Mouse (Mus musculus) MEL (cell line): Measurements from ENCODE around the gene Iqch. TPM values are rescaled to one million over a fixed set of nuclear protein-coding genes. Genes with fewer than 3 reads are reported as not detected.

Experiments
- DNase-seq: peaks from one replicate; pipeline ENCODE4 v3.0.0; 2011; ENCODE audit warnings: low read depth, low spot score
- H3K27ac ChIP-seq: 2 replicates; pipeline ENCODE4 v1.5.1; 2012; ENCODE audit warnings: low read depth, mild to moderate bottlenecking, control low read depth, low read length, moderate library complexity; ENCODE audit not compliant: control insufficient read depth
- H3K27me3 ChIP-seq, 2 experiments: fragments of 150-350 bp in 1 of 2; sonication (generic) in 1 of 2; 2 replicates each; pipeline ENCODE4 v1.6.1; 2012; ENCODE audit warnings: low read length in 2 of 2, mild to moderate bottlenecking in 2 of 2, improper control_type of control experiment in 1 of 2, moderate library complexity in 1 of 2; ENCODE audit not compliant: insufficient read depth in 2 of 2, control insufficient read depth in 1 of 2
- H3K36me3 ChIP-seq, 2 experiments: 2 replicates each; pipeline ENCODE4 v1.6.1; 2012 to 2014; ENCODE audit warnings: low read length in 2 of 2, improper control_type of control experiment in 1 of 2, inconsistent platforms in 1 of 2, mild to moderate bottlenecking in 1 of 2; ENCODE audit not compliant: insufficient read depth in 2 of 2, control insufficient read depth in 1 of 2
- H3K4me1 ChIP-seq, 2 experiments: fragments of 150-350 bp in 1 of 2; sonication (generic) in 1 of 2; 2 replicates each; pipeline ENCODE4 v1.6.1; 2012; ENCODE audit warnings: low read length in 2 of 2, improper control_type of control experiment in 1 of 2, mild to moderate bottlenecking in 1 of 2; ENCODE audit not compliant: insufficient read depth in 2 of 2, control insufficient read depth in 1 of 2
- H3K4me3 ChIP-seq, 2 experiments: fragments of 150-350 bp in 1 of 2; sonication (generic) in 1 of 2; 2 replicates each; pipeline ENCODE4 v1.5.1; 2012; ENCODE audit warnings: low read depth in 2 of 2, low read length in 2 of 2, mild to moderate bottlenecking in 2 of 2, moderate library complexity in 2 of 2, control low read depth in 1 of 2, improper control_type of control experiment in 1 of 2; ENCODE audit not compliant: control insufficient read depth in 1 of 2, insufficient read depth in 1 of 2
- H3K79me2 ChIP-seq: 2 replicates; pipeline ENCODE4 v1.6.1; 2012; ENCODE audit warnings: mild to moderate bottlenecking, low read length, moderate library complexity; ENCODE audit not compliant: control insufficient read depth, poor library complexity, insufficient read depth
- H3K9ac ChIP-seq: 2 replicates; pipeline ENCODE4 v1.6.1; 2012; ENCODE audit warnings: low read depth, mild to moderate bottlenecking, control low read depth, low read length, moderate library complexity; ENCODE audit not compliant: control insufficient read depth, poor library complexity, severe bottlenecking
- H3K9me3 ChIP-seq: fragments of 150-350 bp; sonication (generic); replicated peaks from 2 replicates; pipeline ENCODE4 v1.6.1; 2012; ENCODE audit warnings: mild to moderate bottlenecking, low read length, improper control_type of control experiment, moderate library complexity; ENCODE audit not compliant: insufficient read depth
- CHD1 ChIP-seq: IDR thresholded peaks from 2 replicates; pipeline ENCODE4 v1.6.1; 2012; ENCODE audit warnings: low read depth, mild to moderate bottlenecking, inconsistent platforms, low read length, improper control_type of control experiment
- ELF1 ChIP-seq: IDR thresholded peaks from 2 replicates; pipeline ENCODE4 v1.6.1; 2014; ENCODE audit warnings: low read depth, mild to moderate bottlenecking, inconsistent platforms, low read length, improper control_type of control experiment, moderate library complexity
- EP300 ChIP-seq, 2 experiments: IDR thresholded peaks; 2 replicates each; pipeline ENCODE4 v1.6.1; 2011; ENCODE audit warnings: improper control_type of control experiment in 2 of 2, low read length in 2 of 2, low read depth in 1 of 2, mild to moderate bottlenecking in 1 of 2
- ETS1 ChIP-seq: IDR thresholded peaks from 2 replicates; pipeline ENCODE4 v1.6.1; 2012; ENCODE audit warnings: low read depth, mild to moderate bottlenecking, inconsistent platforms, low read length, improper control_type of control experiment, moderate library complexity
- GABPA ChIP-seq: IDR thresholded peaks from 2 replicates; pipeline ENCODE4 v1.6.1; 2012; ENCODE audit warnings: low read depth, mild to moderate bottlenecking, inconsistent platforms, low read length, improper control_type of control experiment, moderate library complexity
- GATA1 ChIP-seq: IDR thresholded peaks from 2 replicates; pipeline ENCODE4 v1.6.1; 2011; ENCODE audit warnings: low read depth, low read length, improper control_type of control experiment
- HCFC1 ChIP-seq: IDR thresholded peaks from 2 replicates; pipeline ENCODE4 v1.6.1; 2012; ENCODE audit warnings: low read depth, mild to moderate bottlenecking, inconsistent platforms, low read length, improper control_type of control experiment, moderate library complexity
- MEF2A ChIP-seq: IDR thresholded peaks from 2 replicates; pipeline ENCODE4 v1.6.1; 2014; ENCODE audit warnings: low read depth, mild to moderate bottlenecking, inconsistent platforms, low read length, improper control_type of control experiment; ENCODE audit not compliant: poor library complexity, insufficient replicate concordance, severe bottlenecking; ENCODE audit errors: extremely low read depth
- MXI1 ChIP-seq: IDR thresholded peaks from 2 replicates; pipeline ENCODE4 v1.6.1; 2011; ENCODE audit warnings: mild to moderate bottlenecking, low read depth, low read length, improper control_type of control experiment
- MYB ChIP-seq: IDR thresholded peaks from 2 replicates; pipeline ENCODE4 v1.6.1; 2011; ENCODE audit warnings: mild to moderate bottlenecking, low read depth, low read length, improper control_type of control experiment
- NRF1 ChIP-seq: IDR thresholded peaks from 2 replicates; pipeline ENCODE4 v1.6.1; 2014; ENCODE audit warnings: low read depth, mild to moderate bottlenecking, inconsistent platforms, low read length, improper control_type of control experiment, moderate library complexity; ENCODE audit not compliant: poor library complexity, insufficient read depth, severe bottlenecking
- POLR2AphosphoS5 ChIP-seq: IDR thresholded peaks from 2 replicates; pipeline ENCODE4 v1.6.1; 2012; ENCODE audit warnings: low read depth, borderline replicate concordance, mild to moderate bottlenecking, inconsistent platforms, low read length, moderate library complexity, mixed read lengths
- RAD21 ChIP-seq: IDR thresholded peaks from 2 replicates; pipeline ENCODE4 v1.6.1; 2011; ENCODE audit warnings: mild to moderate bottlenecking, low read depth, low read length, improper control_type of control experiment
- TAL1 ChIP-seq: IDR thresholded peaks from 2 replicates; pipeline ENCODE4 v1.6.1; 2012; ENCODE audit warnings: mild to moderate bottlenecking, inconsistent platforms, low read length, moderate library complexity, mixed read lengths
- UBTF ChIP-seq: IDR thresholded peaks from 2 replicates; pipeline ENCODE4 v1.6.1; 2012; ENCODE audit warnings: low read depth, mild to moderate bottlenecking, inconsistent platforms, low read length, improper control_type of control experiment, moderate library complexity, borderline replicate concordance; ENCODE audit not compliant: insufficient read depth
- polyA plus RNA-seq, 2 experiments: library from polyadenylated mRNA; stranded (reverse) in 1 of 2; unstranded in 1 of 2; fragments of >175 nt in 1 of 2; fragments of >200 nt in 1 of 2; gene quantifications; 2 replicates each; pipeline versions ENCODE4 v1.2.1 to v1.2.4; 2012; ENCODE audit warnings: low replicate concordance in 2 of 2, low read depth in 1 of 2; ENCODE audit not compliant: insufficient read length in 2 of 2, insufficient read depth in 1 of 2, missing spikeins in 1 of 2
- total RNA-seq: library from RNA; depleted of rRNA; stranded (reverse); fragments of 300-350 nt; gene quantifications from 2 replicates; pipeline ENCODE4 v1.2.3, GENCODE M21; 2012

Iqch gene
- total and polyA plus RNA-seq, 3 experiments, result not detected

GRCm38 (mm10) chr9:63499912-63500311 is 102.4 kb downstream of the Iqch start:
- Histone ChIP-seq H3K9me3 (no peaks in the 10 kb centered on the region), H3K27ac (no peak overlapping the region), H3K79me2 (no peaks in the 10 kb centered on the region), H3K27me3 (peaks cover 4 to 9% of the 10 kb centered on the region in 2 experiments; a peak in 3 of 4 replicates), H3K4me3 (no peak overlapping the region), H3K4me1 (no peaks in the 10 kb centered on the region), H3K9ac (no peak overlapping the region), H3K36me3 (no peaks in the 10 kb centered on the region)
- TF ChIP-seq CHD1, result no peak
- no peak for TF ChIP-seq HCFC1
- no peak for TF ChIP-seq POLR2AphosphoS5
- no peak for TF ChIP-seq TAL1
- TF ChIP-seq GATA1, result no peak
- TF ChIP-seq GABPA, result no peak
- DNase-seq, result no peak

GRCm38 (mm10) chr9:63495786-63496185 is 106.5 kb downstream of the Iqch start:
- Histone ChIP-seq H3K4me1 (no peaks in the 10 kb centered on the region; a peak in 1 of 4 replicates), H3K27me3 (peaks cover 0 to 5% of the 10 kb centered on the region in 2 experiments; a peak in 2 of 4 replicates), H3K4me3 (no peak overlapping the region), H3K9ac (no peak overlapping the region), H3K27ac (no peak overlapping the region), H3K36me3 (no peaks in the 10 kb centered on the region; a peak in 1 of 4 replicates), H3K79me2 (no peaks in the 10 kb centered on the region), H3K9me3 (no peaks in the 10 kb centered on the region)
- DNase-seq, result peak; percentile 48
- TF ChIP-seq NRF1 (no peak), GATA1 (peak; percentile 62), MYB (no peak), TAL1 (peak; percentile 42), ELF1 (no peak), ETS1 (no peak), EP300 (IDR thresholded peaks at IDR 0.05; ENCODE audit: low read depth in 1 of 2, low read length in 2 of 2) (peak; percentile 61 to 72)

GRCm38 (mm10) chr9:63493746-63494145 is 108.5 kb downstream of the Iqch start:
- Histone ChIP-seq H3K9me3 (no peaks in the 10 kb centered on the region), H3K4me1 (no peaks in the 10 kb centered on the region; a peak in 1 of 4 replicates), H3K79me2 (no peaks in the 10 kb centered on the region), H3K36me3 (no peaks in the 10 kb centered on the region; a peak in 1 of 4 replicates), H3K4me3 (no peak overlapping the region), H3K9ac (no peak overlapping the region), H3K27ac (no peak overlapping the region), H3K27me3 (peaks cover 4 to 14% of the 10 kb centered on the region in 2 experiments; a peak in 3 of 4 replicates)
- TF ChIP-seq RAD21 (no peak), UBTF (no peak), GATA1 (no peak), MXI1 (no peak), MEF2A (no peak)
- no peak for DNase-seq
